Mouse (Mus musculus): ENCODE measurements around the gene Pknox2. TPM values are rescaled to one million over a fixed set of nuclear protein-coding genes. Genes with fewer than 3 reads are reported as not detected.
A peak's percentile ranks its signal among the peaks of the same experiment; 100 is the strongest.

The Pknox2 gene
- total RNA-seq, 2 experiments from 2014 or later, result 51.8 to 54.2 TPM

GRCm38 (mm10) chr9:36862576-36862975 is 284.6 kb downstream of the Pknox2 start:
- DNase-seq, result no peak
- intact Hi-C loops (cut with DNase I), result loop anchor here (10.0 kb wide), 1 partner anchor 78 kb away; no protein-coding TSS in a partner anchor

- peak; percentile 85 for DNase-seq
- intact Hi-C loops (cut with DNase I), result no loop called here
These were observed 288.5 kb downstream of the Pknox2 start for GRCm38 (mm10) chr9:36858677-36859076.

- intact Hi-C loops (cut with DNase I), result no loop called here
- no peak for DNase-seq
These were observed 289.6 kb downstream of the Pknox2 start for GRCm38 (mm10) chr9:36857476-36858117.

GRCm38 (mm10) chr9:36856351-36856750 is 290.9 kb downstream of the Pknox2 start:
- intact Hi-C loops (cut with DNase I), result no loop called here
- no peak for DNase-seq

- DNase-seq, result no peak
- intact Hi-C loops (cut with DNase I), result no loop called here
These were observed 295.0 kb downstream of the Pknox2 start for GRCm38 (mm10) chr9:36852175-36852574.

GRCm38 (mm10) chr9:36850091-36850490 is 297.1 kb downstream of the Pknox2 start:
- intact Hi-C loops (cut with DNase I), result no loop called here
- no peak for DNase-seq

- intact Hi-C loops (cut with DNase I), result no loop called here
These were observed 298.5 kb downstream of the Pknox2 start for GRCm38 (mm10) chr9:36848661-36849060.

GRCm38 (mm10) chr9:36846346-36846745 is 300.9 kb downstream of the Pknox2 start:
- no peak for DNase-seq

More at GRCm38 (mm10) chr9:36848661-36849060, 298.5 kb downstream of the Pknox2 start:
- no peak for DNase-seq

More at GRCm38 (mm10) chr9:36846346-36846745, 300.9 kb downstream of the Pknox2 start:
- intact Hi-C loops (cut with DNase I), result no loop called here

Other genes starting within 250 kb of the Pknox2 start
- 1 to 10 TPM; 6.1 to 6.5 TPM for gene Tmem218, start 60.8 kb upstream of the Pknox2 start, total RNA-seq (2021)
- 1 to 10 TPM; 1.0 to 1.3 TPM for gene Slc37a2, start 108.3 kb upstream of the Pknox2 start, total RNA-seq (2021)
- 1 to 10 TPM; 5.5 to 5.7 TPM for gene Ccdc15, start 201.0 kb upstream of the Pknox2 start, total RNA-seq (2021)
- gene Hepacam, start 219.9 kb upstream of the Pknox2 start, total RNA-seq (2021), result 10 to 100 TPM; 23.8 to 24.9 TPM